Mouse (Mus musculus) hindbrain, embryonic 11.5 days (tissue): ENCODE results near the gene Ppp1r10. TPM values are rescaled to one million over a fixed set of nuclear protein-coding genes. Genes with fewer than 3 reads are reported as not detected.

Experiments
- ATAC-seq: fragments of 200-750 bp; cut with Nextera tagmentation; 2 replicates; pipeline ENCODE4 v1.8.0; 2017; ENCODE audit warnings: mild to moderate bottlenecking, moderate TSS enrichment, moderate library complexity; ENCODE audit not compliant: low FRiP score
- DNase-seq: peaks from one replicate; pipeline ENCODE4 v3.0.0-alpha.2; 2015; ENCODE audit warnings: low spot score
- H3K27ac ChIP-seq: fragments of 300-500 bp; sonication (generic); 2 replicates; pipeline ENCODE4 v1.5.1; 2014; ENCODE audit warnings: mild to moderate bottlenecking, low read depth, low read length
- H3K27me3 ChIP-seq: fragments of 300-500 bp; sonication (generic); 2 replicates; pipeline ENCODE4 v1.6.1; 2014; ENCODE audit warnings: mild to moderate bottlenecking, low read length, moderate library complexity, mixed read lengths; ENCODE audit not compliant: control insufficient read depth, insufficient read depth
- H3K36me3 ChIP-seq: fragments of 300-500 bp; sonication (generic); 2 replicates; pipeline ENCODE4 v1.6.1; 2014; ENCODE audit warnings: mild to moderate bottlenecking, low read length, moderate library complexity, mixed read lengths; ENCODE audit not compliant: control insufficient read depth, insufficient read depth
- H3K4me1 ChIP-seq: fragments of 300-500 bp; sonication (generic); replicated peaks from 2 replicates; pipeline ENCODE4 v1.6.1; 2014; ENCODE audit warnings: low read length, mixed read lengths; ENCODE audit not compliant: control insufficient read depth, insufficient read depth
- H3K4me2 ChIP-seq: fragments of 300-500 bp; sonication (generic); replicated peaks from 2 replicates; pipeline ENCODE4 v1.6.1; 2014; ENCODE audit warnings: mild to moderate bottlenecking, low read depth, low read length
- H3K4me3 ChIP-seq: fragments of 300-500 bp; sonication (generic); 2 replicates; pipeline ENCODE4 v1.5.1; 2014; ENCODE audit warnings: low read depth, low read length
- H3K9ac ChIP-seq: fragments of 300-500 bp; sonication (generic); 2 replicates; pipeline ENCODE4 v1.6.1; 2014; ENCODE audit warnings: low read depth, low read length
- H3K9me3 ChIP-seq: fragments of 300-500 bp; sonication (generic); 2 replicates; pipeline ENCODE4 v1.6.1; 2016; ENCODE audit warnings: low read length; ENCODE audit not compliant: control insufficient read depth
- WGBS: fragments of 180-500 bp; shearing (Covaris S2); extraction: QIAGEN DNeasy Blood & Tissue Kit; methylation state at CpG from one replicate; pipeline ENCODE4 v1.1.7; 2014; 5-methylcytosine and 5-hydroxymethylcytosine counted together
- polyA plus RNA-seq: library from polyadenylated mRNA; unstranded; fragments of >200 nt; fragmentation: Nextera tagmentation; extraction: Ambion mirVana; gene quantifications from 2 replicates; pipeline ENCODE4 v1.2.1, GENCODE M21; 2014

Ppp1r10 gene
- polyA plus RNA-seq, 1 experiment from 2014 or later, result 49.8 TPM

DNA sequence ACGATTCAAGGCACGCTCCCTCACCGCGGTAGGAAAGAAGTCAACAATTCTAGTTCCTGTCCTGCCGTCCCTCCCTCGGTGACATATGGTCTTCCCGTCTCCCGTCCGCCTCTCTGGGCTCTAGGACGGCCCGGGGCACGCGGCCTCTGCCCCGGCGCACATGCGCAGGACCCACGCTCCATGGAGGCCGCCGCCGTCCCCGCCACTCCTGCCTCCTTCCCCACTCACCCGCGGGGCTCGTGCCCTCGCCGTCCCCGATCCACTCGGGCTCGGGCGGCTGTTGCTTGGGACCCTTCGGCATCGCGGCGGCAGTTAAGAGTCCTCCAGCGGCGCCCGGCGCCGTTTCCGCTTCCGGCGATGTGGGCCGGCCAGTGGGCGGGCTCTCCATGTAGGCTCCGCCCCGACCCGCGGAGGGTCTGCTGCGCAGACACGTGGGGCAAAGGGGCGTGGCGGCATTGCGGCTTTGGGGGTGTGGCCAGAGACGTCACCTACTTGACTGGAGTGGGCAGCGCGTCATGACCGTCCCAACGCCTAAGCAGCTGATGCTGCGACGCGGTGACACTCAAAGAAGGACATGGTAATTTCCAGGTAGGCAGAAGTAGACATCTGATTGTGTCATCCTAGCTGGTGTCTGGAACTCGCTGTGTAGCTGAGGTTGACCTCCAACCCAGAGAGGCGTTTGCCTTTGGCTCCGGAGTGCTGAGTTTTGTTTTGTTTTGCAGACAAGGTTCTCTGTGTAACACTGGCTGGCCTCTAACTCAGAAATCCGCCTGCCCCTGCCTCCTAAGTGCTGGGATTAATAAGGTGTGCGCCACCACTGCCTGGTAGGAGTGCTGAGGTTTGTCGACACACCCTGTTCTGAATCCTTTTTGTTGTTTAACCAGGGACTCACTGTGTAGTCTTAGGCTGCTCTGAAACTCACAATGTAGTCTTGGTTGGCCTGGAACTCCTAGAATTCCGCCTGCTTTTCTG is 53.5 kb downstream of the Ppp1r10 start, which contains the start of gene Abcf1:
TSS of gene Abcf1 (minus strand) at position 344 of the 972 bp plus-strand sequence.
- WGBS, result 1% methylated on average over 68 of the region's 68 CpGs
- H3K27ac ChIP-seq, result 0 out of 2 replicates have a peak within 1 kb of the TSS, but pooled peaks have one; percentile 47
- peak; percentile 97 for ATAC-seq

DNA sequence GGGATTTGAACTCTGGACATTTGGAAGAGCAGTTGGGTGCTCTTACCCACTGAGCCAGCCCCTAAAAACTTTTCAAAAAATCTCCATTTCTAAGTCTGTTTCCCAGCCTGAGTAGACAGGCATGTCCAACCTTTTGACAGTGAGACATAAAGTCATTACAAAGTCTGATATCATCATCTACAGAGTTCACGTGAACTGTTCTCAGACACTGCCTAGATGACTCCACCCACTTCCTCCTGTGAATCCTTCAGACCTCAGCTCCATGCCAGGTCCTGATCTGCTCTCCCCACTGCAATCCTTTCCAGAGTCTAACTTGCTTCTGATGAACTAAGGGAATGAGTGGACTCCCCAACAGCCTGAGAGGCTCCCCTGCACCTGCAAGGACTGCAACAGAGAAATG is 55.9 kb downstream of the Ppp1r10 start:
- DNase-seq, result no peak
- Histone ChIP-seq H3K4me2 (no peak overlapping the region), H3K9me3 (no peaks in the 10 kb centered on the region), H3K9ac (no peak overlapping the region), H3K27ac (no peak overlapping the region), H3K4me3 (no peak overlapping the region), H3K36me3 (no peaks in the 10 kb centered on the region; the same call in 1 of the 2 replicates), H3K4me1 (no peaks in the 10 kb centered on the region; the same call in 1 of the 2 replicates), H3K27me3 (no peaks in the 10 kb centered on the region)
- 70% methylated on average over 1 of the region's 1 CpGs for WGBS
- ATAC-seq, result no peak

More for the DNA sequence above, 53.5 kb downstream of the Ppp1r10 start, which contains the start of gene Abcf1:
- Histone ChIP-seq H3K4me1 (no peaks in the 10 kb centered on the region; the same call in 1 of the 2 replicates), H3K4me3 (peak within 1 kb of the TSS; percentile 86), H3K9ac (peak within 1 kb of the TSS; percentile 85), H3K9me3 (no peaks in the 10 kb centered on the region), H3K36me3 (no peaks in the 10 kb centered on the region; the same call in none of the 2 replicates), H3K4me2 (peak within 1 kb of the TSS; percentile 92), H3K27me3 (no peaks in the 10 kb centered on the region)
- peak; percentile 100 for DNase-seq

- Histone ChIP-seq H3K9me3 (no peaks in the 10 kb centered on the region), H3K4me2 (peak overlapping the region; percentile 80), H3K27ac (peak overlapping the region; percentile 92), H3K27me3 (no peaks in the 10 kb centered on the region), H3K9ac (peak overlapping the region; percentile 88), H3K4me1 (peaks cover 11% of the 10 kb centered on the region), H3K4me3 (peak overlapping the region; percentile 95), H3K36me3 (0 out of 2 replicates have a peak, but pooled peaks cover 2% of the 10 kb centered on the region)
- peak; percentile 90 for DNase-seq
- under 1% methylated on average over 41 of the region's 41 CpGs for WGBS
- peak; percentile 83 for ATAC-seq
Observed at GRCm38 (mm10) chr17:35978811-35979400, 62.7 kb downstream of the Ppp1r10 start.

GRCm38 (mm10) chr17:35979401-35980362 is 63.4 kb downstream of the Ppp1r10 start, which contains the start of the genes Gnl1 and Prr3:
Gene Gnl1 (plus strand): TSS chr17:35979851.
Gene Prr3 (minus strand): TSS chr17:35980236.
- Histone ChIP-seq H3K4me2 (peak within 1 kb of the TSS; percentile 80), H3K9me3 (no peaks in the 10 kb centered on the region), H3K4me3 (peak within 1 kb of the TSS; percentile 95), H3K27ac (peak within 1 kb of the TSS; percentile 92), H3K27me3 (no peaks in the 10 kb centered on the region), H3K9ac (peak within 1 kb of the TSS; percentile 88), H3K36me3 (0 out of 2 replicates have a peak, but pooled peaks cover 2% of the 10 kb centered on the region), H3K4me1 (peaks cover 11% of the 10 kb centered on the region)
- under 1% methylated on average over 89 of the region's 109 CpGs for WGBS
- DNase-seq (peak; percentile 95), ATAC-seq (peak; percentile 87)

DNA sequence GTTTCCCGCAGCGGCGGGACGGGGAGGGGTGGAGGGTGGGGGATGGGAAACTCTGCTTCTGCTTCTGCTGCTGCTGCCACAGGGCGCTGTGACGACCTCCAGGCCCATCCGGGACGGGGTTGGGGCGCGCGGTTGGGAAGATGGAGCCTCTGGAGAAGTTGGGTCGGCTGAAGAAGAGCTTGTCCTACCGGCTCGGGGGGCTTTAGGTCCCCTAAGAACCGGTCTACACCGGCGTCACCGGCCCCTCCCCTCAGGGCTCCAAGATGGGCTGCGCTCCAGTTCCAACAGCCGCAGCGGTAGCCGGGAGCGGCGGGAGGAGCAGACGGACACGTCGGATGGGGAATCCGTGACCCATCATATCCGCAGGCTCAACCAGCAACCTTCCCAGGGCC is 64.1 kb downstream of the Ppp1r10 start:
- peak overlapping the region; percentile 92 for H3K27ac ChIP-seq
- peak overlapping the region; percentile 95 for H3K4me3 ChIP-seq
- WGBS, result under 1% methylated on average over 28 of the region's 29 CpGs
- H3K9ac ChIP-seq, result peak overlapping the region; percentile 88
- H3K4me2 ChIP-seq, result peak overlapping the region; percentile 80
- DNase-seq (peak; percentile 60), ATAC-seq (peak; percentile 59)
- H3K9me3 ChIP-seq, result no peaks in the 10 kb centered on the region
- no peaks in the 10 kb centered on the region for H3K27me3 ChIP-seq
- H3K4me1 ChIP-seq, result peaks cover 11% of the 10 kb centered on the region
- H3K36me3 ChIP-seq, result 0 out of 2 replicates have a peak, but pooled peaks cover 2% of the 10 kb centered on the region

- no peak overlapping the region for H3K4me2 ChIP-seq
- no peak overlapping the region for H3K4me3 ChIP-seq
- ATAC-seq, result no peak
- 88% methylated on average over 9 of the region's 9 CpGs for WGBS
- H3K36me3 ChIP-seq, result 0 out of 2 replicates have a peak, but pooled peaks cover 2% of the 10 kb centered on the region
- H3K9me3 ChIP-seq, result no peaks in the 10 kb centered on the region
- no peak for DNase-seq
- no peaks in the 10 kb centered on the region for H3K27me3 ChIP-seq
- peaks cover 11% of the 10 kb centered on the region for H3K4me1 ChIP-seq
- H3K27ac ChIP-seq, result no peak overlapping the region
- H3K9ac ChIP-seq, result no peak overlapping the region
Observed at GRCm38 (mm10) chr17:35981776-35982175, 65.5 kb downstream of the Ppp1r10 start.
